Mouse (Mus musculus) bone marrow, adult 2 months (tissue): Measurements from ENCODE around the gene Serpini1. TPM values are rescaled to one million over a fixed set of nuclear protein-coding genes. Genes with fewer than 3 reads are reported as not detected.
"Not testable (repeated sequence)": the region's sequence is repeated elsewhere in the genome, so short reads cannot be mapped to it uniquely, and the experiment has no call there.

Experiments used
- H3K27ac ChIP-seq: fragments of 200-500 bp; 2 replicates; pipeline ENCODE4 v1.5.1; 2012; ENCODE audit warnings: low read depth, mild to moderate bottlenecking, control low read depth, inconsistent platforms, low read length; ENCODE audit not compliant: control insufficient read depth, poor library complexity, insufficient read depth
- H3K4me1 ChIP-seq: fragments of 200-500 bp; 2 replicates; pipeline ENCODE4 v1.6.1; 2011; ENCODE audit warnings: low read length; ENCODE audit not compliant: control insufficient read depth, insufficient read depth
- H3K4me3 ChIP-seq: fragments of 200-500 bp; replicated peaks from 2 replicates; pipeline ENCODE3; 2011; ENCODE audit warnings: mild to moderate bottlenecking, low read depth, low read length, control low read depth; ENCODE audit not compliant: control insufficient read depth
- CTCF ChIP-seq: fragments of 200-500 bp; IDR thresholded peaks from 2 replicates; pipeline ENCODE4 v1.5.1; 2011; ENCODE audit warnings: low read length, control low read depth; ENCODE audit not compliant: control insufficient read depth, insufficient read depth
- POLR2A ChIP-seq: fragments of 200-500 bp; IDR thresholded peaks from 2 replicates; pipeline ENCODE4 v1.6.1; 2011; ENCODE audit warnings: low read depth, mild to moderate bottlenecking, control low read depth, low read length, borderline replicate concordance; ENCODE audit not compliant: control insufficient read depth
- WGBS: fragments of 180-500 bp; shearing (Covaris S2); methylation state at CpG from one replicate; pipeline ENCODE4 v1.1.7; 2018; 5-methylcytosine and 5-hydroxymethylcytosine counted together
- polyA plus RNA-seq: library from polyadenylated mRNA; stranded (reverse); fragments of >200 nt; gene quantifications from 2 replicates; pipeline ENCODE4 v1.2.4, GENCODE M21; 2011; ENCODE audit warnings: low replicate concordance; ENCODE audit not compliant: missing spikeins, insufficient read depth, insufficient read length

Gene Serpini1
- polyA plus RNA-seq, 1 experiment, result 1.3 TPM

- no peaks in the 10 kb centered on the region for H3K4me1 ChIP-seq
- TF ChIP-seq POLR2A (no peak), CTCF (no peak)
- H3K4me3 ChIP-seq, result no peak overlapping the region
- no peak overlapping the region for H3K27ac ChIP-seq
- WGBS, result 76% methylated on average over 7 of the region's 7 CpGs
Observed at GRCm38 (mm10) chr3:75611019-75611418, 53.7 kb downstream of the Serpini1 start.

- H3K4me1 ChIP-seq, result no peaks in the 10 kb centered on the region
- TF ChIP-seq POLR2A (no peak), CTCF (no peak)
- no peak overlapping the region for H3K27ac ChIP-seq
- WGBS, result 86% methylated on average over 2 of the region's 2 CpGs
- H3K4me3 ChIP-seq, result no peak overlapping the region
Observed at GRCm38 (mm10) chr3:75624627-75625026, 67.3 kb downstream of the Serpini1 start.

- no peak overlapping the region for H3K27ac ChIP-seq
- 72% methylated on average over 4 of the region's 4 CpGs for WGBS
- H3K4me3 ChIP-seq, result no peak overlapping the region
- H3K4me1 ChIP-seq, result no peaks in the 10 kb centered on the region; the same call in 1 of the 2 replicates
- TF ChIP-seq CTCF, result no peak
- TF ChIP-seq POLR2A, result no peak
Observed at GRCm38 (mm10) chr3:75630988-75631615, 73.8 kb downstream of the Serpini1 start.

- no peaks in the 10 kb centered on the region; the same call in 1 of the 2 replicates for H3K4me1 ChIP-seq
- H3K27ac ChIP-seq, result no peak overlapping the region
- TF ChIP-seq POLR2A (no peak), CTCF (no peak)
- no peak overlapping the region for H3K4me3 ChIP-seq
- 80% methylated on average over 1 of the region's 1 CpGs for WGBS
Observed at GRCm38 (mm10) chr3:75633221-75633620, 75.9 kb downstream of the Serpini1 start.

GRCm38 (mm10) chr3:75633635-75634034 is 76.3 kb downstream of the Serpini1 start:
- WGBS, result 65% methylated on average over 4 of the region's 4 CpGs
- no peaks in the 10 kb centered on the region; the same call in 1 of the 2 replicates for H3K4me1 ChIP-seq
- TF ChIP-seq POLR2A (no peak), CTCF (no peak)
- no peak overlapping the region for H3K27ac ChIP-seq
- H3K4me3 ChIP-seq, result no peak overlapping the region

- no peak for TF ChIP-seq CTCF
- Histone ChIP-seq H3K27ac (no peak overlapping the region), H3K4me3 (no peak overlapping the region), H3K4me1 (no peaks in the 10 kb centered on the region; the same call in 1 of the 2 replicates)
- 92% methylated on average over 1 of the region's 1 CpGs for WGBS
Observed at GRCm38 (mm10) chr3:75635648-75636047, 78.3 kb downstream of the Serpini1 start.

- TF ChIP-seq CTCF, result no peak
- no peak for TF ChIP-seq POLR2A
- 59% methylated on average over 1 of the region's 1 CpGs for WGBS
- Histone ChIP-seq H3K4me3 (no peak overlapping the region), H3K27ac (no peak overlapping the region), H3K4me1 (no peaks in the 10 kb centered on the region)
Observed at GRCm38 (mm10) chr3:75639546-75639945, 82.2 kb downstream of the Serpini1 start.

GRCm38 (mm10) chr3:75647542-75647941 is 90.2 kb downstream of the Serpini1 start:
- TF ChIP-seq POLR2A (no peak), CTCF (no peak)
- no peak overlapping the region for H3K27ac ChIP-seq

GRCm38 (mm10) chr3:75648226-75648625 is 90.9 kb downstream of the Serpini1 start:
- Histone ChIP-seq H3K27ac (no peak overlapping the region), H3K4me3 (no peak overlapping the region), H3K4me1 (no peaks in the 10 kb centered on the region; the same call in 1 of the 2 replicates)
- WGBS, result 76% methylated on average over 1 of the region's 1 CpGs
- no peak for TF ChIP-seq POLR2A
- no peak for TF ChIP-seq CTCF

More at GRCm38 (mm10) chr3:75647542-75647941, 90.2 kb downstream of the Serpini1 start:
- Histone ChIP-seq H3K4me1 (no peaks in the 10 kb centered on the region; the same call in 1 of the 2 replicates), H3K4me3 (no peak overlapping the region)

- not testable (repeated sequence) for H3K4me3 ChIP-seq, H3K4me1 ChIP-seq, H3K27ac ChIP-seq
- 73% methylated on average over 4 of the region's 4 CpGs for WGBS
Observed at GRCm38 (mm10) chr3:75650416-75651154, 93.2 kb downstream of the Serpini1 start.
